Mouse (Mus musculus) midbrain, embryonic 14.5 days (tissue): ENCODE results near the gene Cd302. TPM values are rescaled to one million over a fixed set of nuclear protein-coding genes. Genes with fewer than 3 reads are reported as not detected.

Experiments used
- ATAC-seq: fragments of 200-750 bp; cut with Nextera tagmentation; 2 replicates; pipeline ENCODE4 v1.8.0; 2017; ENCODE audit warnings: moderate number of reproducible peaks, moderate library complexity; ENCODE audit not compliant: low FRiP score, low TSS enrichment
- DNase-seq: peaks from one replicate; pipeline ENCODE4 v3.0.0-alpha.2; 2015
- H3K27ac ChIP-seq: fragments of 300-500 bp; sonication (generic); replicated peaks from 2 replicates; pipeline ENCODE4 v1.5.1; 2014; ENCODE audit warnings: mild to moderate bottlenecking, low read depth, low read length, moderate library complexity
- H3K27me3 ChIP-seq: fragments of 300-500 bp; sonication (generic); 2 replicates; pipeline ENCODE4 v1.6.1; 2014; ENCODE audit warnings: low read length, control low read depth, mixed read lengths; ENCODE audit not compliant: control insufficient read depth, insufficient read depth
- H3K36me3 ChIP-seq: fragments of 300-500 bp; sonication (generic); 2 replicates; pipeline ENCODE4 v1.6.1; 2014; ENCODE audit warnings: low read length, control low read depth; ENCODE audit not compliant: control insufficient read depth, insufficient read depth
- H3K4me1 ChIP-seq: fragments of 300-500 bp; sonication (generic); 2 replicates; pipeline ENCODE4 v1.6.1; 2014; ENCODE audit warnings: mild to moderate bottlenecking, antibody characterized with exemption, low read length, control low read depth; ENCODE audit not compliant: control insufficient read depth, insufficient read depth
- H3K4me2 ChIP-seq: fragments of 300-500 bp; sonication (generic); 2 replicates; pipeline ENCODE4 v1.6.1; 2014; ENCODE audit warnings: mild to moderate bottlenecking, low read length, moderate library complexity
- H3K4me3 ChIP-seq: fragments of 300-500 bp; sonication (generic); replicated peaks from 2 replicates; pipeline ENCODE4 v1.5.1; 2014; ENCODE audit warnings: low read depth, low read length
- H3K9ac ChIP-seq: fragments of 300-500 bp; sonication (generic); replicated peaks from 2 replicates; pipeline ENCODE4 v1.6.1; 2014; ENCODE audit warnings: mild to moderate bottlenecking, low read length, moderate library complexity
- H3K9me3 ChIP-seq: fragments of 300-500 bp; sonication (generic); 2 replicates; pipeline ENCODE4 v1.6.1; 2016; ENCODE audit warnings: low read length, control low read depth, mixed read lengths; ENCODE audit not compliant: control insufficient read depth
- WGBS: fragments of 180-500 bp; shearing (Covaris S2); extraction: QIAGEN DNeasy Blood & Tissue Kit; methylation state at CpG from one replicate; pipeline ENCODE4 v1.1.7; 2014; 5-methylcytosine and 5-hydroxymethylcytosine counted together
- polyA plus RNA-seq: library from polyadenylated mRNA; unstranded; fragments of >200 nt; fragmentation: Nextera tagmentation; extraction: Ambion mirVana; gene quantifications from 2 replicates; pipeline ENCODE4 v1.2.1, GENCODE M21; 2014

The Cd302 gene
- polyA plus RNA-seq, 1 experiment from 2014 or later, result 14.6 TPM

DNA sequence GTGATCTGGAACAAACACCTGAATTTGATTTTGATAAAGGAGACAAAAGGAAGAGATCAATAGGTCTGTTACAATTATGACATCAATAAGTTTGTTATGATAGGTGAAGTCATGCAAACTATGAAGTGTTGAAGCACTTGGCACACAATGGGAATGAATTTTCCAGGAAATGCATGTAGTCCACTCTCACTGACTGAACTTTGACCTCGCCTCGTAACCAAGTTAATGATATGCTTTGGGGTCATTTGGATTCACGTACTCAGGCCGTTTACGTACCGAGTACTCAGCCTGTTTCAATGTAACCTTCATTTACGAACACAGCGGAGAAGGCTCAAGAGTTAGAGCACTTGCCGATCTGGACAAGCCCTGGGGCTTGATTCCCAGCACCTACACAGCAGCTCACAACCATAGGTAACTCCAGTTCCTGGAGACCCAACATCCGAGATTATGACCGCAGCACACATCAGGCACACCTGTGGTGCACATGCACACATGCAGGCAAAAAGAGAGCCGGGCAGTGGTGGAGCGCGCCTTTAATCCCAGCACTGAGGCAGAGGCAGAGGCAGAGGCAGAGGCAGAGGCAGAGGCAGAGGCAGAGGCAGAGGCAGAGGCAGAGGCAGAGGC is 14.3 kb downstream of the Cd302 start:
- no peak for ATAC-seq
- no peaks in the 10 kb centered on the region for H3K9me3 ChIP-seq
- no peak for DNase-seq
- H3K27ac ChIP-seq, result no peak overlapping the region
- H3K4me3 ChIP-seq, result no peak overlapping the region
- no peak overlapping the region for H3K4me2 ChIP-seq
- H3K36me3 ChIP-seq, result no peaks in the 10 kb centered on the region
- 95% methylated on average over 14 of the region's 14 CpGs for WGBS
- H3K27me3 ChIP-seq, result no peaks in the 10 kb centered on the region
- no peaks in the 10 kb centered on the region for H3K4me1 ChIP-seq
- H3K9ac ChIP-seq, result no peak overlapping the region

- H3K27ac ChIP-seq, result no peak overlapping the region
- no peak overlapping the region for H3K4me3 ChIP-seq
- ATAC-seq, result no peak
- WGBS, result 71% methylated on average over 1 of the region's 1 CpGs
- DNase-seq, result no peak
- no peak overlapping the region for H3K9ac ChIP-seq
- no peak overlapping the region for H3K4me2 ChIP-seq
- no peaks in the 10 kb centered on the region for H3K36me3 ChIP-seq
- no peaks in the 10 kb centered on the region for H3K27me3 ChIP-seq
- H3K4me1 ChIP-seq, result no peaks in the 10 kb centered on the region
- no peaks in the 10 kb centered on the region for H3K9me3 ChIP-seq
Measured at GRCm38 (mm10) chr2:60267567-60267966, 16.7 kb downstream of the Cd302 start.

- Histone ChIP-seq H3K4me1 (no peaks in the 10 kb centered on the region), H3K4me3 (no peak overlapping the region), H3K27me3 (no peaks in the 10 kb centered on the region), H3K36me3 (no peaks in the 10 kb centered on the region), H3K4me2 (no peak overlapping the region), H3K9ac (no peak overlapping the region), H3K9me3 (no peaks in the 10 kb centered on the region; the same call in 1 of the 2 replicates), H3K27ac (no peak overlapping the region)
- WGBS, result 93% methylated on average over 5 of the region's 5 CpGs
- DNase-seq (no peak), ATAC-seq (no peak)
Measured at GRCm38 (mm10) chr2:60260621-60261350, 23.5 kb downstream of the Cd302 start.

DNA sequence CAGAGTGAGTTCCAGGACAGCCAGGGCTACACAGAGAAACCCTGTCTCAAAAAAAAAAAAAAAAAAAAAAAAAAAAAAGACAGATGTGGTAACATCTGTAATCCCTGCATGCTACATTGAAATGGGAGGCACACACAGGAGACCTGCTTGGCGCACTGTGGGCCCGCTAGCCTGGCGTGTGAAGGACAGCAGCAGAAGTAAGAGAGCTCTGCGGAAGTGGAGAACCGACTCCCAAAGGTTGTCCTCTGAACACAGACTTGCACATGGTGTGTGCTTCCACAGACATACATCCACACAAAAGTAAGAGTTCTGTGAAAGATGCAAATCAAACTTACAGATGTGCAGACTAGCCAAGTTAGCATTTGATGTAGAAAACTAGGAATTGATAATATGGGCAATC is 25.1 kb downstream of the Cd302 start:
- Histone ChIP-seq H3K36me3 (no peaks in the 10 kb centered on the region), H3K27ac (no peak overlapping the region), H3K4me3 (no peak overlapping the region), H3K4me1 (no peaks in the 10 kb centered on the region), H3K9ac (no peak overlapping the region), H3K4me2 (no peak overlapping the region), H3K27me3 (no peaks in the 10 kb centered on the region), H3K9me3 (no peaks in the 10 kb centered on the region; the same call in 1 of the 2 replicates)
- ATAC-seq (no peak), DNase-seq (no peak)
- 96% methylated on average over 5 of the region's 5 CpGs for WGBS

GRCm38 (mm10) chr2:60256751-60257150 is 27.5 kb downstream of the Cd302 start:
- no peaks in the 10 kb centered on the region for H3K36me3 ChIP-seq
- no peak overlapping the region for H3K9ac ChIP-seq
- H3K9me3 ChIP-seq, result no peaks in the 10 kb centered on the region; the same call in 1 of the 2 replicates
- H3K27ac ChIP-seq, result no peak overlapping the region
- WGBS, result 89% methylated on average over 2 of the region's 2 CpGs
- no peaks in the 10 kb centered on the region for H3K4me1 ChIP-seq
- DNase-seq (no peak), ATAC-seq (no peak)
- no peak overlapping the region for H3K4me3 ChIP-seq
- H3K4me2 ChIP-seq, result no peak overlapping the region
- H3K27me3 ChIP-seq, result no peaks in the 10 kb centered on the region

DNA sequence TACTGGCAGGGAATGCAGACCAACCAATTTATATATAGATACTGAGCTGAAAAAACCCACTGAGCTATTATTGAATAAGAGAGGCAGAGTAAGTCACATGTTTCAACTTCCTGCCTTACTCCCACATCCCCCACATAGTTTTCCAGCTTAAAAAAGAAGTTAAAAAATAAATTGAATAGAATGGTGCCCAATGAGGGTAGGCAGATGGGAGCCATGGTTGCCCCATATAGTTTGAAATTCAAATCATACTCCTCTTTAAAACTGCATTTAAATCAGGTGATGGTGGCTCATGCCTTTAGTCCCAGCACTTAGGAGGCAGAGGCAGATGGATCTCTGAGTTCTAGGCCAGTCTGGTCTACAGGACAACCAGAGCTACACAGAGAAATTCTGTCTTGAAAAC is 30.8 kb downstream of the Cd302 start:
- Histone ChIP-seq H3K4me3 (no peak overlapping the region), H3K36me3 (peaks cover 20% of the 10 kb centered on the region; the same call in 1 of the 2 replicates), H3K27me3 (no peaks in the 10 kb centered on the region), H3K9ac (no peak overlapping the region), H3K4me1 (no peaks in the 10 kb centered on the region), H3K9me3 (no peaks in the 10 kb centered on the region; the same call in 1 of the 2 replicates), H3K27ac (no peak overlapping the region), H3K4me2 (no peak overlapping the region)
- no peak for DNase-seq
- ATAC-seq, result no peak

- Histone ChIP-seq H3K4me2 (no peak overlapping the region), H3K36me3 (peaks cover 20% of the 10 kb centered on the region; the same call in 1 of the 2 replicates), H3K4me3 (no peak overlapping the region), H3K9ac (no peak overlapping the region), H3K9me3 (no peaks in the 10 kb centered on the region; the same call in 1 of the 2 replicates), H3K27me3 (no peaks in the 10 kb centered on the region), H3K4me1 (no peaks in the 10 kb centered on the region), H3K27ac (no peak overlapping the region)
- DNase-seq (no peak), ATAC-seq (no peak)
- WGBS, result 83% methylated on average over 4 of the region's 4 CpGs
Measured at GRCm38 (mm10) chr2:60252782-60253181, 31.5 kb downstream of the Cd302 start.

GRCm38 (mm10) chr2:60234506-60234905 is 49.8 kb downstream of the Cd302 start:
- peaks cover 83% of the 10 kb centered on the region for H3K36me3 ChIP-seq
- no peak overlapping the region for H3K27ac ChIP-seq
- H3K4me2 ChIP-seq, result no peak overlapping the region
- 77% methylated on average over 7 of the region's 7 CpGs for WGBS
- no peaks in the 10 kb centered on the region for H3K27me3 ChIP-seq
- no peak overlapping the region for H3K4me3 ChIP-seq
- no peaks in the 10 kb centered on the region for H3K9me3 ChIP-seq
- ATAC-seq (no peak), DNase-seq (no peak)
- no peaks in the 10 kb centered on the region for H3K4me1 ChIP-seq
- no peak overlapping the region for H3K9ac ChIP-seq

DNA sequence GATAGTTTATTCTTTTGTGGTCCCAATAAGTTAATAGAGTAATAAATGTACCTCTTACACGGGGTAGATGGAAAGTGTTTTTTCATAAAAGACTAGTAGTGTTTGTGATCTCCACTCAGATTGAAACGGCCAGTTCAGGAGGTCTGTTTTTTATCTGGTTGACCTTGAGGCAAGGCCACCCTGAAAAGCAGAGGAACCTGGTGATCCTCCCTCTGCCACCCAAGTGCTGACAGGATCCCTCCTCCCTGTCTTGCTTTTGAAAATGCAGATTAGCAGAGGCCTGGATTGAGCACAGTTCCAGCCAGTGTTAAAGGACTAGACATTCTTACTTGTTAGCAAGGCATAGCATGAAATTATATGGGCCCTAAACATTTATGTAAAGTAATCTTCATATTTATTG is 51.1 kb downstream of the Cd302 start:
- H3K9me3 ChIP-seq, result no peaks in the 10 kb centered on the region
- no peaks in the 10 kb centered on the region for H3K4me1 ChIP-seq
- 72% methylated on average over 2 of the region's 2 CpGs for WGBS
- H3K9ac ChIP-seq, result no peak overlapping the region
- no peak overlapping the region for H3K4me3 ChIP-seq
- H3K27ac ChIP-seq, result no peak overlapping the region
- no peak overlapping the region for H3K4me2 ChIP-seq
- H3K27me3 ChIP-seq, result no peaks in the 10 kb centered on the region
- no peak for ATAC-seq
- peaks cover 75% of the 10 kb centered on the region for H3K36me3 ChIP-seq
- DNase-seq, result no peak
